Mouse (Mus musculus): ENCODE measurements around the gene Rasal1.

Rasal1 gene

GRCm38 (mm10) chr5:120634131-120634530 lies 14.5 kb upstream of the Rasal1 start, which contains the start of gene Cfap73:
Gene Cfap73, minus strand, starts transcription at chr5:120634235.
- Histone ChIP-seq H3K27me3 (ENCODE audit: control insufficient read depth, insufficient read depth, low read length, poor library complexity, severe bottlenecking) (no peaks in the 10 kb centered on the region), H3K36me3 (ENCODE audit: control insufficient read depth, insufficient read depth, low read length, poor library complexity, severe bottlenecking) (no peaks in the 10 kb centered on the region)
- no peak for DNase-seq (ENCODE audit: low read depth, low spot score)

DNA sequence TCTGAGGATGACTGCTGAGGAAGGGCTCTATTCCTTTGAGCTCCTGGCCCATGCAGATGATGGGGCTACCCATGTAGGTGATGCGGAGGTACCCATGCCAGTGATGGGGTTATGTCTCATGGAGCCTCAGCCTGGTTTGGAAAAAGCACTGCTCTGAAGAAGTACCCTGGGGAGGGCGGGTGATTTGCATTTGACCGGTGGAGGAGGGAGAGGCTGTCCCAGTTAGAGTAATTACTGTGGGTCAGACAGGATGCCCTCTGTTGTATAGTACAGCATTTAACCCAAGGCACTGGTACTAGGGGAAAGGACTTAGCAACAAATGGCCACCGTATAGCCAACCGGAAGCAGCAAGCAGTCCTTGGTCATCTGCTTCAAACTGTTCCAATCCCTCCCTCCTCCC lies 13.8 kb upstream of the Rasal1 start:
- Histone ChIP-seq H3K36me3 (ENCODE audit: control insufficient read depth, insufficient read depth, low read length, poor library complexity, severe bottlenecking) (no peaks in the 10 kb centered on the region), H3K27me3 (ENCODE audit: control insufficient read depth, insufficient read depth, low read length, poor library complexity, severe bottlenecking) (no peaks in the 10 kb centered on the region)
- DNase-seq (ENCODE audit: low read depth, low spot score), result peak; percentile 44

- H3K27me3 ChIP-seq (ENCODE audit: control insufficient read depth, insufficient read depth, low read length, poor library complexity, severe bottlenecking), result no peaks in the 10 kb centered on the region
- no peaks in the 10 kb centered on the region for H3K36me3 ChIP-seq (ENCODE audit: control insufficient read depth, insufficient read depth, low read length, poor library complexity, severe bottlenecking)
- no peak for DNase-seq (ENCODE audit: low read depth, low spot score)
These were observed 13.0 kb upstream of the Rasal1 start for GRCm38 (mm10) chr5:120635633-120636032.

GRCm38 (mm10) chr5:120640094-120640493 lies 8.5 kb upstream of the Rasal1 start:
- Histone ChIP-seq H3K36me3 (ENCODE audit: control insufficient read depth, insufficient read depth, low read length, poor library complexity, severe bottlenecking) (no peaks in the 10 kb centered on the region), H3K27me3 (ENCODE audit: control insufficient read depth, insufficient read depth, low read length, poor library complexity, severe bottlenecking) (no peaks in the 10 kb centered on the region)
- DNase-seq (ENCODE audit: low read depth, low spot score), result no peak

- H3K27me3 ChIP-seq (ENCODE audit: control insufficient read depth, insufficient read depth, low read length, poor library complexity, severe bottlenecking), result no peaks in the 10 kb centered on the region
- DNase-seq (ENCODE audit: low read depth, low spot score), result peak; percentile 43
- no peaks in the 10 kb centered on the region for H3K36me3 ChIP-seq (ENCODE audit: control insufficient read depth, insufficient read depth, low read length, poor library complexity, severe bottlenecking)
These were observed 5.1 kb upstream of the Rasal1 start for GRCm38 (mm10) chr5:120643365-120644085.

GRCm38 (mm10) chr5:120644227-120644626 lies 4.4 kb upstream of the Rasal1 start:
- Histone ChIP-seq H3K36me3 (ENCODE audit: control insufficient read depth, insufficient read depth, low read length, poor library complexity, severe bottlenecking) (no peaks in the 10 kb centered on the region), H3K27me3 (ENCODE audit: control insufficient read depth, insufficient read depth, low read length, poor library complexity, severe bottlenecking) (no peaks in the 10 kb centered on the region)
- DNase-seq (ENCODE audit: low read depth, low spot score), result no peak

GRCm38 (mm10) chr5:120645851-120646250 lies 2.8 kb upstream of the Rasal1 start:
- no peak for DNase-seq (ENCODE audit: low read depth, low spot score)
- no peaks in the 10 kb centered on the region for H3K27me3 ChIP-seq (ENCODE audit: control insufficient read depth, insufficient read depth, low read length, poor library complexity, severe bottlenecking)
- no peaks in the 10 kb centered on the region for H3K36me3 ChIP-seq (ENCODE audit: control insufficient read depth, insufficient read depth, low read length, poor library complexity, severe bottlenecking)

GRCm38 (mm10) chr5:120647361-120647760 lies 1.3 kb upstream of the Rasal1 start:
- no peak for DNase-seq (ENCODE audit: low read depth, low spot score)
- H3K27me3 ChIP-seq (ENCODE audit: control insufficient read depth, insufficient read depth, low read length, poor library complexity, severe bottlenecking), result no peaks in the 10 kb centered on the region
- H3K36me3 ChIP-seq (ENCODE audit: control insufficient read depth, insufficient read depth, low read length, poor library complexity, severe bottlenecking), result no peaks in the 10 kb centered on the region

DNA sequence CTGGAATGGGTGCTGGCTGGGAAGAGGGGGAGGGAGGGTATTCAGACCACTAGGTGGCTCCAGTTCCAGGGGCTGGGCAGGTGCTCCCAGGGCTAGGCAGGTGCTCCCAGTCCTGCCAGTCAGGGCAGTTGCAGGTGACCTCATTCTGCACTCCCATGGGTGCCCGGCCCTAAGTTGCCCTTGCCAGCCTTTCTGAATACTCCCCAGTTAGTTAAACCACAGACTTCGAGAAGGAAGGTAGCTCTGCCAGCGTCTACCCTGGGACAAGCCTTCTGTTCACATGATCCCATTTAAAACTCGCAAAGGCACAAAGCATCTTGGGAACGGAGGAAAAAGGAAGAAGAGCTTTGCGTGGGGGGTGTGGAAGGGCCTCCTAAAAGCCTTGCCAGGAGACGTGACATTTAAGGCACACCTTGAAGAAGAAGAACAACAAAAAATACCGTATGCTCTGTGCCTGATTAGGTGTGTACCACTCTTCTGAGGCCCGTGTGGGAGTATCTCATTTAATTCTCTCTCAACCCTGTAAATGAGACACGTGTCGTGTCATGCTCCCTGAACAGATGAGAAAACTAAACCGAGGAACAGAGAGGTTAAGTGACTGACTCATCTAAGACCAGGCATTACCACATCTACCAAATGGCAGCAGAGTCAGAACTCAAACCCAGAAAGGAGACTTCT lies 659 bp upstream of the Rasal1 start:
- DNase-seq (ENCODE audit: low read depth, low spot score), result peak; percentile 63
- no peaks in the 10 kb centered on the region for H3K36me3 ChIP-seq (ENCODE audit: control insufficient read depth, insufficient read depth, low read length, poor library complexity, severe bottlenecking)
- H3K27me3 ChIP-seq (ENCODE audit: control insufficient read depth, insufficient read depth, low read length, poor library complexity, severe bottlenecking), result no peaks in the 10 kb centered on the region

DNA sequence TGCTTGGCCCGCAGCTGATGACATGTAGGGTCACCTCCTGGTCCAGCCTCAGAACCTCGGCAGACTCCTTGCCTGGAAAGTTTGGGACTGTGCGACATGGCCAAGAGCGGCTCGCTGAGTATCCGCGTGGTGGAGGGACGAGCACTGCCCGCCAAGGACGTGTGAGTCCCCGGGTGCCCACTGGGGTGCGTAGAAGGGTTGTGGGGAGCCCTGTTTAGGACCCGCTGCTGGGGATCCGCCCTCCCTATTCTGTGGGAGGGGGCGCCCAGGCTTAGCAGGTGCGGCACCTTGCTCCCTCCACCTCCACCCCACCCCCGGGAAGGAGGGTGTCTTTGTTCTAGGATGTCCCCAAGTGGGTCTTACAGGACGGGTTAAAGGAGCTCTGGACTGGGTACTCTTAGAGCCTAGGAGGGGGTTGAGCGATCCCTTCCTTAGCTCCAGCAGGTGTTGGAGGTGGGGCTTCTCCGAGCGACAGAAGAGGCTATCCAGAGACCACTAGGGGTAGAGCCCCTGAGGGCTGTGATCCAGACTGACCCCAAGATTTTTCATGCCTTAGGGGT lies 842 bp downstream of the Rasal1 start:
- no peak for DNase-seq (ENCODE audit: low read depth, low spot score)
- H3K27me3 ChIP-seq (ENCODE audit: control insufficient read depth, insufficient read depth, low read length, poor library complexity, severe bottlenecking), result no peaks in the 10 kb centered on the region
- no peaks in the 10 kb centered on the region for H3K36me3 ChIP-seq (ENCODE audit: control insufficient read depth, insufficient read depth, low read length, poor library complexity, severe bottlenecking)

DNA sequence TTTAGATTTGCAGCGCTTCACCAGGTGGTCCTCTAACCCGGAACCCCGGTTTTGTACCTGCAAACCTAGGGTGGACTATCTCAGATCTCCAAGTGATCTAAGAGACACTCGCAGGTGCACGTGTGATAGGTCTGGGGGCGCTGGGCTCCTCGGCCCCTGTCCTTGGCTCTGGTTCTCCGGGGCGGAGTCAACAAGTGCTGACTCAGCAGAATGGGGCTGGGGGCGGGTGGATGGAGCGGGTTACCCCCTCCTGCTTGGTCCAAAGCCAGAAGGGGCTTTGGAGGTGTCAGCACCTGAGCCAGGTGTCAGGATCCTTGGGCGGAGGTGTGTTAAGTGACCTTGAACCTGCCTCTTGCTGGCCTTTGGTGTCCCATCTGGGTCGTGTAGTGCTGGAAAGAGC lies 1.3 kb downstream of the Rasal1 start:
- H3K36me3 ChIP-seq (ENCODE audit: control insufficient read depth, insufficient read depth, low read length, poor library complexity, severe bottlenecking), result no peaks in the 10 kb centered on the region
- no peaks in the 10 kb centered on the region for H3K27me3 ChIP-seq (ENCODE audit: control insufficient read depth, insufficient read depth, low read length, poor library complexity, severe bottlenecking)
- no peak for DNase-seq (ENCODE audit: low read depth, low spot score)

DNA sequence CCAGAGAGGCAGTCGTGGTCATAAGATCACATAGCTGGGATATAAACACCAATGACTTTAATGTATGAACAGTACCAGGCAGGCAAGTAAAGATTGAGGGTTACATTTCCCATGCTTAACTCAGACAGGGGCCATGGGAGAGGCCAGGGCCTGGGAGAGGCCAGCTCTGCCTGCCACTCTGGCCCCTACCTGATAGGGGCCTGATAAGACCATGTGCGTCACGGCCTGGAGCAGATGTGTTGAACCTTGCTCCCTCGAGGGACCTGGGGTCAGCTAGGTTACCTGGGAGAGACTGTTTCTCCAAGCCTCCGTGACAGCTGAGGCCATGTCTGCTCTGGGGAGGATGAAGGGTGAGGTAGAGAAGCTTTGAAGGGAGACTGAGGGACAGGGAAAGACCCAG lies 2.6 kb downstream of the Rasal1 start:
- Histone ChIP-seq H3K36me3 (ENCODE audit: control insufficient read depth, insufficient read depth, low read length, poor library complexity, severe bottlenecking) (no peaks in the 10 kb centered on the region), H3K27me3 (ENCODE audit: control insufficient read depth, insufficient read depth, low read length, poor library complexity, severe bottlenecking) (no peaks in the 10 kb centered on the region)
- DNase-seq (ENCODE audit: low read depth, low spot score), result no peak

DNA sequence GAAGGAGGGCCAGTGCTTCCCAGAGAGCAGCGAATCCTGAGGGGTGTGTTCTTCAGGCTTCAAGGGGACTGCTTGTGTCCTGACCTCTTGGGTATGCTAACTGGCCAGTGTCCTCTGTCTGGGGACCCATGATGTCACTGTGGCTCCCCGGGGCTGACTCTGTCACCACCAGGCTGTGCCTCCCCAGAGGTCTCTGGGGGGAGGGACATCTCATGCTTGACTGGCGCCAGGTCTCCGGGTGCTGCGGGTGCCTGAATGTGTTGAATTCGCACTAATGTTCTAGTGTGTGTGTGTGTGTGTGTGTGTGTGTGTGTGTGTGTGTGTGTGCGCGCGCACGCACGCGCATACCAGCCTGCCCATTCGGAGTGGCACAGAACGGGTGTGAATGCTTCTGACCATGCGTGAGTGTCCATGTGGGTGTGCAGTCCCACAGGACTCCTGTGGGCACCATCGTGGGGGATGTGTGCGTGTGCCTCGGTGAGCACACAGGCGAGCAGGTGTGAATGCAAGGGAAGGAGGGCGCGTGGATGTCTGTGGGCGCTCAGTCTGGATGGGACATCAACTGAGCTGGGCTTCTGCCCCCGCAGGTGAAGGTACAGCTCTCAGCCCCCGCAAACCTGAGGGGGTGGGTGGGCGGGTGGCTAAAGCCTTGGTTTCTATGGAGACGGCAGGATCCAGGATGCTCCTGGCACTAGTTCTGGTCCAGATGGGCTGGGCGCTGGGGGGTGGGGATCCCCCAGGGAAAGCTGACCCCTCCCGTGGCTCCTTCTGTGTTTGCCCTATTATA lies 4.5 kb downstream of the Rasal1 start:
- Histone ChIP-seq H3K27me3 (ENCODE audit: control insufficient read depth, insufficient read depth, low read length, poor library complexity, severe bottlenecking) (no peaks in the 10 kb centered on the region), H3K36me3 (ENCODE audit: control insufficient read depth, insufficient read depth, low read length, poor library complexity, severe bottlenecking) (no peaks in the 10 kb centered on the region)
- DNase-seq (ENCODE audit: low read depth, low spot score), result peak; percentile 68

- DNase-seq (ENCODE audit: low read depth, low spot score), result no peak
- no peaks in the 10 kb centered on the region for H3K36me3 ChIP-seq (ENCODE audit: control insufficient read depth, insufficient read depth, low read length, poor library complexity, severe bottlenecking)
- H3K27me3 ChIP-seq (ENCODE audit: control insufficient read depth, insufficient read depth, low read length, poor library complexity, severe bottlenecking), result no peaks in the 10 kb centered on the region
These were observed 5.3 kb downstream of the Rasal1 start for GRCm38 (mm10) chr5:120653873-120654272.
